Mouse (Mus musculus): Measurements from ENCODE around the gene Treml4. TPM values are rescaled to one million over a fixed set of nuclear protein-coding genes. Genes with fewer than 3 reads are reported as not detected.

Treml4 gene
- not detected for total RNA-seq (2021)
- long read RNA-seq, experiment 1, result 0 reads
- long read RNA-seq, experiment 2, result 0 reads

DNA sequence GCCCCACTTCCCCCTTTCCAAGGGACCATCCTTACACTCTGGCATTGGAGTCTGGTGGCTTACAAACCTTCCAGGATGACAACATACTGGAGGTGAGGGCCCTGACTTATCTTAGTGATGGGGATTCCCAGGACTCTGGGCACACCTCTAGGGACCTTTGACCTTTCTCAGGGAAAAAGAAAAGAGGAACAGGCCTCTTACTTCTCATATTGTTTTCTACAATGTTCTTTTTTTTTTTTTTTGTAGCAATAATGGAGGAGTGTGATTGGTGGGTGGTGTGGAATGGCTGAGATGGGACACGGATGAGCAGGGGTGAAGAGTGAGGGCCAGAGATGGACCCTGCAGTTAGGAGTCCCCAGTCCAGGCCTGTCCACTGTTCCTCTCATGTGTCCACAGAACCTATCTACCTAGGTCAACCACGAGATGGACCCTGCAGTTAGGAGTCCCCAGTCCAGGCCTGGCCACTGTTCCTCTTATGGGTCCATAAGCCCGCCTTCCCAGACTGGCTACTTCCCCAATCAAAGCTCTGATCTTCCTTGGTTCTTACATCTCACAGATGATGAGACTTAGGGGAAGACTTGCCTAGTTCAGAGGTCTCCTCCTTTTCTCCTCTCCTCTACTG lies at the start of gene Treml4:
TSS of gene Treml4 (plus strand) at position 555 of the 622 bp plus-strand sequence.
- DNase-seq (ENCODE audit: low spot score), result no peak

DNA sequence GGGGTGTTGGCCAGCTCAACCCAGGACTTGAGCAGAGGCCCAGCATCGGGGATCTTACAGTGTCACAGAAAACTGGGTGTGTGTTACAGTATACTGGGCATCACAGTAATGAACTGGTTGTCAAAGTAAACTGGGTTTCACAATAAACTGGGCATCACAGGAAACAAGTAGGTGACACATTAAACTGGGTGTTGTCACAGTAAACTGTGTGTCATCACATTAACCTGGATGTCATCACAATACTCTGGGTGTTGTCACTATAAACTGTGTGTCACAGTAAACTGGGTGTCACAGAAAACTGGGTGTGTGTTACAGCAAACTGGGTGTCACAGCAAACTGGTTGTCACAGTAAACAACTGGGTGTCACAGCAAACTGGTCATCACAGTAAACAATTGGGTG lies 48.7 kb upstream of the Treml4 start:
- DNase-seq (ENCODE audit: low spot score), result no peak

DNA sequence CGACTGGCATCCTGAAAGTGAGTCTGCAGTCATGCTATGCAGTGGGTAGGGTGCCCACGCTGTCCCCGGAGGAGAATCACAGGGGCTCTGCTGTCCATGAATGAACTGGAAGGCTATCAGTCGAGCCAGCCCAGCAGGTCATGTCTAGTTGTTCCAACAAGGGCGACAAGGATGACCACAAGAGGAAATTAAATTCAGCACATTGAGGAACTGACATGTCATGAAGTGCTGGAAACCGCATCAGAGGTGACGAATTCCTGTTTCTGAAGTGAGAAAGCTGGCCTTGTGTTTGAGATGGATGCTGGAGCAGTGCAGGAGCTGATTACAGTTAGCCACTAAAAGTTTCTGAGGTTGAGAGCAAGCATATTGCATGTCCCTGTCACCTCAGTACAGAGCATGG lies 33.4 kb upstream of the Treml4 start:
- no peak for DNase-seq (ENCODE audit: low spot score)

DNA sequence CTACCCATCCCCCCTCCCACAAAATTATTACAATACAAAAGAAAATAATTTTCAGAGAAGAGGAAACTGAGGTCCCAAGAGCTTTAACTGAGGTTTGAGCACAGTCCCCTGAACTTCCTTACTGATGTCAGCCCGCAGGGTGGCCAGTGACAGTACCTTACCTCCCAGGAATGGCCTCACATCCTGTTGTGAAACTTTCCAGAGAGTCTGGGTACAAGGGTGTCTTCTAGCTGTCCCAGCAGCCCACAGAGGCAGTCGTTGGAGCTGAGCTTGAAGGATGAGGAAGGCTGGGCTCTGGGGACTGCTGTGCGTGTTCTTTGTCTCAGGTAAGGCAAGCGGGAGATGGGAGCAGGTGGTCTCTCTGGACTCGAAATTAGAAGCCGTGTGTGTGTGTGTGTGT lies 31.6 kb upstream of the Treml4 start, which contains the start of gene Trem1:
TSS of gene Trem1 (plus strand) at position 251 of the 400 bp plus-strand sequence.
- no peak for DNase-seq (ENCODE audit: low spot score)

DNA sequence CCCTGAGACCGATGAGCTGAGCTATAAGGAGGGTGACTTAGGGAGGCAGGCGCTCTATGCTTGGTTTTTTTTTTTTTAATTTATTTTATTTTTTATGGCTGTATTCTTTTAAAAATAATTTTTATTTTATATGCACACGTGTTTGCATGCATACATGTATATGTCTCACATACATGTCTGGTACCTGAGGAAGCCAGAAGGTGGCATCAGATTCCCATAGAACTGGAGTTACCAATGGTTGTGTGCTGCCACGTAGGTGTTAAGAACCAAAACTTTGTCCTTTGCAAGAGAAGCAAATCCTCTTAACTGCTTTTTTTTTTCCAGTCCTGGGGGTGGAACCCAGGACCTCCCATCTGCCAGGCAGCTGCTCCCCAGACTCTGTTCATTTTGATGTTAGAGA lies 30.3 kb upstream of the Treml4 start:
- no peak for DNase-seq (ENCODE audit: low spot score)

DNA sequence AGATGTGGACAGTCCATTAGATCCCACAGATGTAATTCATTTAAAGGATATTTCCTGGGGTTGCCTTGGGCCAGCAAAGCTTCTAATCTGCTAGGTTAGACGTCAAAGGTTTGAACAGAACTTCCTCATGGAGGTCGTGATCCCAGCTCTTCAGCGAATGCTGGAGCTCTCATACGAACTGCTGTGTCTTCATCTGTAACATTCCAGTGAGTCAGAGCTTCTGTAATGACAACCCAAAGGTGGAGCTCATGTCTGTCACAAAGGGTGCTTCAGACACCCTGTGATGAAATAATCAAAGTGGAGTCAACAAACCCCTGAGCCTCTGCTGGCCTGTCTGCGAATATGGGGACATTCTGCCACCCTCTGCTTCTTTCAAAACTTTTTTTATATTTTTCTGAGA lies 29.5 kb upstream of the Treml4 start:
- DNase-seq (ENCODE audit: low spot score), result no peak

DNA sequence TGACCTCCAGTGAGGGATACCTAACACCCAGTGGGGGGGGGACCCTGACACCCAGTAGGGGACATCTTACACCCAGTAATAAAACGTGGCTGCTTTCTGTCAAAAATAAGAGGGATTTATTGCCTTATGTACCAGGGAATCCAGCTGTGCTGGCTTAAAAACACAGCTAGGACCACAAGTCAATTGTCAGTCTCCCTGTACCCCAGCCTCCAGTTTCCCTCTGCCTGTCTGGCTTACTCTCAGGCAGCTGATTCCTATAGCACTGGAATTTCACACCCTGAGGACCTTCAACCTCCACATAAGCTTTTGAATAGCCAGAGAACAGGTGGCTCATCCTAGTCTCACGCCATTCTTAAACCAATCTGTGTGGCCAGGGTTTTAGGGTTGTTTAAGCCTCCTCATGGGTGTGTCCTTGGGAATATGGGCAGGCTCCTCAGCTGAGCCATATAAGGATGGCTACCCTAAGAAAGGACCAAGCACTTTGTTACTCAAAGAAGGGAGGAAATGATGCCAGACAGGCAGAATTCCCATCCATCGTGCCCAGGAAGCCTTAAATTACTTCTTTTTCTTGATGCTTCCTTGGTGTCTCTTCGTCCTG lies 28.2 kb upstream of the Treml4 start:
- DNase-seq (ENCODE audit: low spot score), result no peak

DNA sequence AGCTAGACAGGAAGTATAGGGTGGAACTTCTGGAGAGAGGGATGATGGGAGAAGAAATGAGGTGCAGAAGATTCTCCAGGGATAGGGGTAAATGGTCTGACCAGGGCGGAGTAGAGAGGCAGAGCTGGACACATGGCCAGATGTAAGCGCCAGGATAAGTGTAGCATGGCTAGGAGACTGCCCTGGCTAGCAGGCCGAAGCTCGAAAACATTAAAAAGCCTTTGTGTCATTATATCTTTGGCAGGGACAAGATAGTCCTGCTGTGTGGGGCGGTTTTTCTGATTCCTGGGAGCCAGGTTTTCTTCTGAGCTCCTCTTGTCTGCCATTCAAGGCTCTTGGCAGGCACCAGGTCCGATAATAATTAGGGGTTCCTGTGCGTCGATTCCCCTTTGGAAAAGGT lies 26.5 kb upstream of the Treml4 start:
- no peak for DNase-seq (ENCODE audit: low spot score)

DNA sequence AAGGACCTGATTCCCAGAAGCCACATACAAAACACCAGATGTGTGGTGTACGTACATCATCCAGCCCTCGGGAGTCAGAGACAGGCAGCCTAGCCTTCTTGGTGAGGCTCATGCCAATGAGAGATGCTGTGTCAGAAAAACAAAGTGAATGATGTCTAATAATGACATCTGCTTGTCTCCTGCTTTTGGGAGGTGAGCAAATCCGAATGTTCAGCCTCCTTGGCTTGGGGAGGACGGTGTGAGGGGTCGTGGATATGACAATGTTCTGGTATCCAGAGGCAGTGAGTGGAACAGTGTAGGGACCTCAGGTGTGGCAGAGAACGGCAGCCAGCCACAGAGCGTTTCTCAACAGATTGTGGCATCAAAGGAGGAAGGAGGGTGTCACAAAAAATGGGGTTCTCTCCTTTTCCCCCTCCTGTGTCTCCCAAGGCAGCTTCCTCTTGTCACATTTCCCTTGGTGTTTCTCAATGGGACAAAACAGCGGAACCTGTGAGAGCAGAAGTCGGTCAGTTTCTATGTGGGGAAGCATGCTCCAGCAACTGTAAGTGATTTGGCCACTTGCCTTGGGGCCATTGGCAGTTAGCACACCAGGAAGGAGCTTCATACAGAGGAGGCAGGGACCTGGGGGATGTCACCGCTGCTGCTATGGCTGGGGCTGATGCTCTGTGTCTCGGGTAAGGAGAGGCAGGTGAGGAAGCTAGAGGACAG lies 16.7 kb upstream of the Treml4 start, which contains the start of gene Trem3:
TSS of gene Trem3 (plus strand) at position 557 of the 708 bp plus-strand sequence.
- DNase-seq (ENCODE audit: low spot score), result no peak

DNA sequence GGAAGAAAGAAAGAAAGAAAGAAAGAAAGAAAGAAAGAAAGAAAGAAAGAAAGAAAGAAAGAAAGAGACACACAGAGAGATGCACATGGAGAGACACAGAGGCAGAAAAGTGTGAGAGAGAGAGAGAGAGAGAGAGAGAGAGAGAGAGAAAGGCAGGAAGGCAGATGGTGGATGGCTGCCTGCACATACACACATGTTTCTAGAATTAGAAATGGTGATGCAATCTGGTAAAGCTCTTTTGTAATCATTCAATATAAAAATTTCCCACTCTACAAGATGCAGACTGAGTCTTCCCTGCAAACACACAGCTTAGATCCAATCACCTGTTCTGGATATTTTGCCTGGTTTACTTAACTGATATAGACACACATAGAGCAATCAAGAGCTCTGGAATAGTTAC lies 15.1 kb upstream of the Treml4 start:
- no peak for DNase-seq (ENCODE audit: low spot score)

DNA sequence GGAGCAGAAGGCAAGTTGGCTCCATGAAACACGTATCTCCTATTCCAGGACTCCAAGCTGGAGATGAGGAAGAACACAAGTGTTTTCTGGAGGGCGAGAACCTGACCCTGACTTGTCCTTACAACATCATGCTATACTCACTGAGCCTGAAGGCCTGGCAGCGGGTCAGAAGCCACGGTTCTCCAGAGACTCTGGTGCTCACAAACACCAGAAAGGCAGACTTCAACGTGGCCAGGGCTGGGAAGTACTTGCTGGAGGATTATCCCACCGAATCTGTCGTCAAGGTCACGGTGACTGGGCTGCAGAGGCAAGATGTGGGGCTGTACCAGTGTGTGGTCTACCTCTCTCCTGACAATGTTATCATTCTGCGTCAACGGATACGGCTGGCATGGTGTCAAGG lies 14.6 kb upstream of the Treml4 start:
- DNase-seq (ENCODE audit: low spot score), result no peak

DNA sequence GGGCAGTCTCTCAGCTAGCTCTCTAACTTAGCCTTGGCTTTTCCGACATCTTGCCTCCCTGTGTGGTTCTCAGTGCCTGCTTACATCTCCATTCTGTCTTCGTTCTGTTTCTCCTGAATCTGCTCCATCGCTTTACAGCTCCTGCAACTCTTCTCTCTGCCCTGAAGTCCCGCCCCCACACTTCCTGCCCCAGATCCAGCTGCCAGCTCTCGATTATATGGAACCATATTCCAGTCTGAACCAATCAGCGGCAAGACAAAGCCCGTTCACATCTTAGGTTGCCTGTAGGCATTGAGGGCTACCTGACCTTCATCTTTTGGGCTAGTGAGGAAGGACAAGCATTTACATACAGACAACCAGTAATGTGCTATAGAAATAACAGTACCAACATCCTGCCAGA lies 13.5 kb upstream of the Treml4 start:
- DNase-seq (ENCODE audit: low spot score), result no peak

DNA sequence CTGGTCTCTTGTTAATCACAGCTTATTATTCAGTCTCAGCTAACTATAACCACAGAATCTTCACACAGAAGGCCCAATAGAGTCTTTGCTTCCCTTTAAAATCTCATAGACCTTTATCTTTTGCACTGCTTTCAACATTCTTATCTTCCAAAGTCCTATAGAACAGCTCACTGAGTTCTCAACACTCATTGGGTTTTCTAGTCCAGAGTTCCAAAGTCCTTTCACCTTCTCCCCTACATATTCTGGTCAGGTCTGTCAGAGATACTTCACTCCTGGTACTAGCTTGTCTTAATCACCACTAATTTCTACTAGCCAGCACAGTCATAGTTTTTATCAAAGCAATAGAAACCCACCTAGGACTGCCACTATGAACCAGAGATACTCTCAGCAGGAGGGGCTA lies 7.5 kb upstream of the Treml4 start:
- DNase-seq (ENCODE audit: low spot score), result no peak

DNA sequence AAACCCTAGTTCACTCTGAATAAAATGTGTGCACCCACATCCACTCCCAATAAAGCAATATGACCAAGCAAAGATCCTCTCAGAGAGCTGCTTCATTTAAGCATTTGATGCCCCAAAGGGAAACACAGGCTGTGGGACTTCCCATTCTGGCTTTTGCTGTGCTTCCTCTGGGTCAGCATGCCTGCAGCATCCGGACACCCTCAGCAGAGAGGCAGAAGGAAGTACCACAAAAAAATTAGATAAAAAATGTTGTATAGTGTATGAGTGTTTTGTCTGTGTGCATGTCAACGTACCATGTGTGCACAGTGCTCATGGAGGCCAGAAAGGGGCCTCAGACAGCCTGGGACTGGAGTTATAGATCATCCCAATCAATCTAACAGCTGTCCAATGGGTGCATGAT lies 2.2 kb upstream of the Treml4 start:
- no peak for DNase-seq (ENCODE audit: low spot score)

DNA sequence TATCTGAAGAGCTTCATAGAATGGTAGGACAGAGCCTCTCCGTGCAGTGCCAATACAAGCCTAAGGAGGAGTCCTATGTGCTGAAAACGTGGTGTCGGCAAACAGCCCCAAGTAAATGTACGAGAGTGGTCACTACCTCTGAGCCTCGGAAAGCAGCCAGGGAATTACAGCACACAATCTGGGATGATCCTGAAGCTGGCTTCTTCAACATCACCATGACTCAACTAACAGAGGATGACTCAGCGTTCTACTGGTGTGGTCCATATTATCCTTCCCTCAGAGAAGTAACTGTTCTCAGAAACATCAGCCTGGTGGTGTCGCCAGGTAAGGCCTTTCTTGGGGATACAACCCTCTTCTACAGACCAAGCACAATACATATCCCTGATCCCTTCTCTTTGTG lies 567 bp downstream of the Treml4 start:
- no peak for DNase-seq (ENCODE audit: low spot score)

DNA sequence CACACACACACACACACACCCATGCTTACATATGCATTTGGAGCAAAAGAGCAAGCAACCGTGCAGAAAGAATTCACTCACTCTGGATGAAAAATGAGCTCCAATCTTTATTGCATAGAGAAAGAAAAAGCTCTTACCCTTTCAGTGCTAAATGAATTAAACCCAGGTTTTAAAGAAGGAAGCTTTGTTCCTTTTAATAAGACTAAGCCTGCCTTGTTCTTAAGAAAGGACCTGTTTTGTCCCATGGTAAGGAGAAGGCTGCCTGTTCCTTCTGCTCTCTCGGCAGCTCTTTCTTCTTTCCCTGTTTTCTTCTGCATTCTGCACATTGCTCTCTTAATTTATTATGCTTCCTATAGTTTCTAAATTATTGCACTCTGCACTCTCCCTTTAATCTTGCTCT lies 2.0 kb downstream of the Treml4 start:
- no peak for DNase-seq (ENCODE audit: low spot score)

DNA sequence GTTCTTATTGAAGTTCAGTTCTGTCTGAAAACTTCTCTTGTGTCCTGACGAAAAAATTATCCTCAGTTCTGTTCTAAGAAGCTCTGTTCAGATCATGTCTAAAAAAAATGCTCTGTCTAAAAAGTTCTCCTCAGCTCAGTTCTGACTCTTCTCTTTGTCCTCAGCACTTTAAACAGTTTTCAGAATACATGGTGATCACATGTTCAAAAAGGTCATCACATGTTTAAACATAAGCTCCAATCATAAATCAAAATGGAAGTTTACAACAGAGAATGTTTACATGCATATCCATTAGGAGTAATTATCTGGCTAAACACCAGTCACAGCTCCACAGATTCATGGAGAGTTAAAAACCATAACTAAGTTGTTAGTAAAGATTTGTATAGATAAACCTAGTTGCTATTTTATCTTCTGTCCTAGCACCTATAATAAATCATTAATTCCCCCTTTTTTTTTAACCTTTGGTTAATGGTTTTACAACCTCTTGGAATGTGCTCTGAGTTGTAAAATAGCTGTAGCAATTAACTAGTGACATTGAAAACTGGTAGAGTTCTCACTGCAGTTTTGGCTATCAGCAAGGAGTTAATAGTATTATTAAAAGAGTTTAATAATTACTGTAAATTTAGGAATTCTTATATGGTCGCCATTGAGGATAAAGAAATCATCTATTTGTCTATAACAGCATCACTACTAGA lies 2.7 kb downstream of the Treml4 start:
- DNase-seq (ENCODE audit: low spot score), result no peak

DNA sequence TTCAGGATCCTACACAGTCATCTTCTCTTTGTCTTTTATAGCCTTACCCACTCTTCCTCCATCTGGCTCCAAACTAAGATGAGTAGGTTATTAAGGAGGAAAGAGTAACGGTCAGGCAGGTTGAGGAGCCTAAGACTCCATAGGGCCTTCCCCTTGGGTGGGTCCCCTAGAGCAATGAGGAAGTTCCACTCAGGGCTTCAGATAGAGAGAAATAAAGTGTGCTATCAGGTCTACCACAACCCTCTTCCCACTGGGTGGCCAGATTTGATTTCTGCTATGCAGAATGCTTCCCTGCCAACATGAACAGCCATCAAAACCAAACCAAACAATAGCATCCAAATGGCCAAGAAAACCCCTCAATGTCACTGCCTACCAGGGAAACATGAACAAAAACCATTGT lies 3.5 kb downstream of the Treml4 start:
- DNase-seq (ENCODE audit: low spot score), result no peak

DNA sequence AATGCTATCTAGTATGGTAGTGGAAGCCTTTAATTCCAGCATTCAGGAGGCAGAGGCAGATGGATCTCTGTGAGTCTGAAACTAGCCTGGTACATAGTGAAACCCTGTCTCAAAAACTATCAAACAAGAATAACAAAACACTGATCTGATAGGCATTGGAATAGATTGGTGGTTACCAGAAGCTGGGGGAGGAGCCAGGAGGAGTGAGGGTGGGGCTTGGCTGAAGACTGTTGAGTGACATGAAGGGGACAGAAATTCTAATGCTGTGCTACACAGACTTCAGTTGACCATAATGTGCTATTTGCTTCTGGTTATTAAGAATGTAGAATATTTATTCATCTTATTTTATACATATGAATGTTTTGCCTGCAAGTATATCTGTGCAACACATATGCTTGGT lies 4.2 kb downstream of the Treml4 start:
- DNase-seq (ENCODE audit: low spot score), result no peak

DNA sequence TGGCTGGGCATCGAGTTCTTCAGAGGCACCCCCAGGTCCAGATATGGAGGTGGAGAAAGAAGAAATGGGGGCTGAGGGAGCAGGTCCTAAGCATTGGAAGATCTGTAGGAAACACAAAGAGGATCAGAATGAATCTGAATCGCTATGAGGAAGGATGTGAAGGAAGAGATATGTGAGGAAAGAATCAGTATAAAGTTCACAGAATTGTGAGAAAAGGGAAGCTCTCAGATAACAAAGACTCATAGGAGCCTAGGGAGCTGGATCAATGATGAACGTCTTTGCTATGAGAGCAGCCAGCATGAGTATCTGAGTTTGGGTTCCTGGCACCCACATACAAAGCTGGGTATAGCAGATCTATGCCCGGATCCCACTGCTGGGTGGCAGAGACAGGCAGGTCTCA lies 5.7 kb downstream of the Treml4 start:
- no peak for DNase-seq (ENCODE audit: low spot score)

DNA sequence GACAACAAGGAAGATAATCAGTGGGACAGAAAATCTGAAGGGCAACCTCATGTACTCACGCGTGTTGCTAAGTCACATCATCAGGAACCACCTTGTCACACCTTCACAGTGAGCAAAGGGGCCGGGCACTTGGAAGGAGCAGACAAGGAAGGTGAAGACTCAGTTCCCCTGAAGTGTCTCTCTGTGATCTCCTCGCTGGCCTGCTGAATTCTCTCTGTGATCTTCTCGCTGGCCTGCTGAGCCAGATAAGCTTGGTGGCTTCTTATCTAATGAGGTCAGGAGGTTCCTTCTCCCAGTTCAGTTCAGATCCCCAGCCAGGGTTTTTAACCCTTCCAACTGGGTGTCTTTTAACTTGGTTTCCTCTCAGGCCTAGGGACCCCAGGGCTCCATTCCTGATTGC lies 8.1 kb downstream of the Treml4 start:
- no peak for DNase-seq (ENCODE audit: low spot score)

DNA sequence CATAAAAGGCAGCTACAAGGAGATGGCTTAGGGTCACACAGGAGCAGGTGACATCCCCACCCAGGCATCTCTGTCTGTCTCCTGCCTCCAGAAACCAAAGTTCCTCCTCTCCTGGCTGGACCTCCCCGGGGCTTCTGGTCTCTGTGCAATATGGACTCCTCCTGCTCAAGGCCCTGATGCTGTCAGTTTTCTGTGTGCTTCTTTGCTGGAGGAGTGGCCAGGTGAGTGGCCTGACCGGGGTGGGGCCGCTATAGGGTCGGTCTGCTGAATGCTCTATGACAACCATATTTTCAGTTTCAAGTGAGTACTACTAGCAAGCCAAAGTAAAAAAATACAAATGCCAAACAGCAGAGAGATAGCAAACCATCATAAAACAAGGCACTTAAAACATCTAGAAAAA lies 8.5 kb downstream of the Treml4 start:
- no peak for DNase-seq (ENCODE audit: low spot score)

Measured in gastrocnemius, adult 18-20 months (tissue).